Mouse (Mus musculus): ENCODE measurements around the gene Eif1ad. TPM values are rescaled to one million over a fixed set of nuclear protein-coding genes. Genes with fewer than 3 reads are reported as not detected.
"Not testable (repeated sequence)": the region's sequence is repeated elsewhere in the genome, so short reads cannot be mapped to it uniquely, and the experiment has no call there.

Gene Eif1ad
- polyA plus RNA-seq, 1 experiment from 2014 or later: 58.4 TPM

DNA sequence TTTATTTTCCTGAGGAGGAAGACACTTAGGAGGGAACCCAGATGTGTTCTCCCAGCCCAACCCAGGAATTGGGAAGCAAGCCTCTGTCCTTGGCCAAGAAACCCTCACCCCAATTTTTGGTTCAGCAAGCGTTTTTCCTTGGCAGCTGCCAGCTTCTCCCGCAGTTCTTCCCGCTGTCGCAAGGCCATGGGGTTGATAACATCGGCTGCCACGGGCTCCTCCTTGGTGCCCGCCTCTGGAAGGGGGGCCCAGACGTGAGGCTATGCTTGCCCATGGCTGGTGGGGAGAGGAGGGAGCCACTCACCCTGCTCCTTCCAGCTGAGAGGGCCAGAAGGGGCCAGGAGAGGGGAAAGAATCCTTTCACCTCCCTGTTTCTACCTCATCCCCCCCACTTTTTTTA, 18.2 kb downstream of the Eif1ad start:
- no peak for ATAC-seq (replicated peaks; ENCODE audit: low FRiP score)
- Histone ChIP-seq H3K9ac (no peak overlapping the region), H3K36me3 (peaks cover 61% of the 10 kb centered on the region), H3K9me3 (replicated peaks) (no peaks in the 10 kb centered on the region), H3K4me3 (replicated peaks) (no peak overlapping the region), H3K27me3 (no peaks in the 10 kb centered on the region), H3K4me1 (peaks cover 22% of the 10 kb centered on the region), H3K27ac (no peak overlapping the region), H3K4me2 (no peak overlapping the region)
- 96% methylated on average over 8 of the region's 8 CpGs for WGBS

DNA sequence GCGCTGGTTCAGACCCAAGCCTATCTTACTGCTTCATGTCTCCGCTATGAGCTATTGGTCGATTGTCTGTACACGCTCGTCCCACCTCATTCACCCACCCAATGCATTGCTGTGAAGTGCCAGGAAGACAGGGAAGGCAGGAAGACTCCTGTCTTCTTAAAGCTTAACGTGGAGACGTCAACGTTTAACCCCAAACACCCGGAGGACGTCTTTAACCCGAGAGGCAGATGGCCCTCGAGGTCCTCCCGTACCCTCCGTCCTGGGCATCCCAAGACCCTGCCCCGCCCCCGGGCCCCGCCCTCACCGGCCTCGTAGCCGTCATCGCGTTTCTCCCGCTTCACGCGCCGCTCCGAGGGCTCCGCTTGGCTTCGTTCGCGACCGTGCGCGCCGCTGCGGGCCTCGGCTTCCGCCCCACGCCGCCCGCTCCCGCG, 21.5 kb downstream of the Eif1ad start:
- H3K9me3 ChIP-seq (replicated peaks): no peaks in the 10 kb centered on the region
- peak overlapping the region; percentile 86 for H3K9ac ChIP-seq
- peak overlapping the region; percentile 72 for H3K27ac ChIP-seq
- under 1% methylated on average over 43 of the region's 43 CpGs for WGBS
- H3K36me3 ChIP-seq: peaks cover 28% of the 10 kb centered on the region
- H3K4me1 ChIP-seq: peaks cover 33% of the 10 kb centered on the region
- no peaks in the 10 kb centered on the region for H3K27me3 ChIP-seq
- ATAC-seq (replicated peaks; ENCODE audit: low FRiP score): peak; percentile 67
- peak overlapping the region; percentile 79 for H3K4me2 ChIP-seq
- H3K4me3 ChIP-seq (replicated peaks): peak overlapping the region; percentile 84

GRCm38 (mm10) chr19:5388588-5389242, 22.2 kb downstream of the Eif1ad start, which contains the start of gene Sart1:
Sart1 (minus strand) TSS chr19:5388703.
- peak within 1 kb of the TSS; percentile 93 for H3K27ac ChIP-seq
- H3K9me3 ChIP-seq (replicated peaks): no peaks in the 10 kb centered on the region
- peaks cover 33% of the 10 kb centered on the region for H3K4me1 ChIP-seq
- H3K4me3 ChIP-seq (replicated peaks): peak within 1 kb of the TSS; percentile 84
- H3K9ac ChIP-seq: peak within 1 kb of the TSS; percentile 86
- 2% methylated on average over 43 of the region's 43 CpGs for WGBS
- peaks cover 21% of the 10 kb centered on the region for H3K36me3 ChIP-seq
- H3K4me2 ChIP-seq: peak within 1 kb of the TSS; percentile 79
- no peaks in the 10 kb centered on the region for H3K27me3 ChIP-seq
- ATAC-seq (replicated peaks; ENCODE audit: low FRiP score): peak; percentile 94

DNA sequence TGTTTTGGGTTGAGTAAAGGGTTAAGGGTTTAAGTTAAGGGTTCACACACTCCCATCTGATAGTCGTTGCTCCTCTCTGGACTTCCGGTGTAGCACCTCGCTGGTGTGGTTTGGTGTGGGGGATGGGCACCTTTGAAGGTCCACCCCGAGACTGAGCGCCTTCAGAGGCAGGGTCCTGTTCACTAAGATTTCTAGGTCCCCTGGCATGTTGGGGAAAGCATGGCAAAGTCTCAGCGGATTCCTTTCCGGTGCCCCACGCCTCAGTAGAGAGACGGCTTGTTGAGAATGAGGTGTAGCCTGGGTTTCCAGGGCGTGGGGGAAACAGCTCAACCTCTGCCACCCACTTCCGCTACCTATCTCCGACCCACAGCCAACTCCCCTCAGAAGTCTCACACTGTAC, 23.1 kb downstream of the Eif1ad start:
- H3K4me2 ChIP-seq: peak overlapping the region; percentile 79
- H3K4me3 ChIP-seq (replicated peaks): peak overlapping the region; percentile 84
- WGBS: 16% methylated on average over 12 of the region's 12 CpGs
- peaks cover 33% of the 10 kb centered on the region for H3K4me1 ChIP-seq
- ATAC-seq (replicated peaks; ENCODE audit: low FRiP score): no peak; the same call in 1 of the 2 replicates
- no peaks in the 10 kb centered on the region for H3K9me3 ChIP-seq (replicated peaks)
- peak overlapping the region; percentile 86 for H3K9ac ChIP-seq
- H3K27me3 ChIP-seq: no peaks in the 10 kb centered on the region
- H3K27ac ChIP-seq: peak overlapping the region; percentile 93
- peaks cover 12% of the 10 kb centered on the region for H3K36me3 ChIP-seq

- H3K36me3 ChIP-seq: peaks cover 4% of the 10 kb centered on the region
- no peaks in the 10 kb centered on the region for H3K9me3 ChIP-seq (replicated peaks)
- peak overlapping the region; percentile 79 for H3K4me2 ChIP-seq
- H3K4me3 ChIP-seq (replicated peaks): peak overlapping the region; percentile 84
- H3K4me1 ChIP-seq: peaks cover 33% of the 10 kb centered on the region
- no peak for ATAC-seq (replicated peaks; ENCODE audit: low FRiP score)
- no peaks in the 10 kb centered on the region for H3K27me3 ChIP-seq
- H3K9ac ChIP-seq: peak overlapping the region; percentile 86; the same call in 1 of the 2 replicates
- peak overlapping the region; percentile 93 for H3K27ac ChIP-seq
- WGBS: 61% methylated on average over 8 of the region's 8 CpGs
Measured at GRCm38 (mm10) chr19:5390416-5390815, 23.9 kb downstream of the Eif1ad start.

GRCm38 (mm10) chr19:5392892-5393291, 26.4 kb downstream of the Eif1ad start:
- no peak overlapping the region for H3K9ac ChIP-seq
- H3K4me2 ChIP-seq: no peak overlapping the region
- H3K9me3 ChIP-seq (replicated peaks): no peaks in the 10 kb centered on the region
- H3K36me3 ChIP-seq: no peaks in the 10 kb centered on the region
- no peak for ATAC-seq (replicated peaks; ENCODE audit: low FRiP score)
- no peak overlapping the region for H3K4me3 ChIP-seq (replicated peaks)
- no peaks in the 10 kb centered on the region for H3K27me3 ChIP-seq
- WGBS: 62% methylated on average over 4 of the region's 4 CpGs
- H3K4me1 ChIP-seq: peaks cover 17% of the 10 kb centered on the region
- no peak overlapping the region for H3K27ac ChIP-seq

DNA sequence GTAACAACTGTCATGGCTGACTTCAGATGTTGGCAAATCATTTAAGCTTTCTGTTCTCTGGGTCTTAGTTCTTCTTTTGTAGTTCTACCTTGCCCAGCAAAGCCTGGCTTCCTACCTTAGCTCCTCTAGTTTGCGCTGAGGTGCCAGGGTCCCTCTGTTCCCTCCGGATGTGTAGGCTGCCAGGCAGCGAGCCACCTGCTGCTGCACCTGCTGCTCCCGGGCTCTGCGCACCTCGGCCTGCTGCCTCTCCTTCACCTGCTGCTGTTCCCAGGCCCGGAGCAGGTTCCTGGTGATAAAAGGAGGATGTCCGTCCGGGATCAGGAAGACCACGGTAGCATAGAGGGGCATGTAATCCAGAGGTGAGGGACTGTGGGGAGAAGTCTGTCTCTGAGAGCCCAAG, 27.6 kb downstream of the Eif1ad start:
- WGBS: 41% methylated on average over 10 of the region's 10 CpGs
- peaks cover 16% of the 10 kb centered on the region for H3K4me1 ChIP-seq
- H3K9ac ChIP-seq: no peak overlapping the region
- no peak for ATAC-seq (replicated peaks; ENCODE audit: low FRiP score)
- H3K36me3 ChIP-seq: no peaks in the 10 kb centered on the region
- H3K9me3 ChIP-seq (replicated peaks): no peaks in the 10 kb centered on the region
- no peak overlapping the region for H3K4me3 ChIP-seq (replicated peaks)
- no peaks in the 10 kb centered on the region for H3K27me3 ChIP-seq
- no peak overlapping the region for H3K27ac ChIP-seq
- H3K4me2 ChIP-seq: no peak overlapping the region

DNA sequence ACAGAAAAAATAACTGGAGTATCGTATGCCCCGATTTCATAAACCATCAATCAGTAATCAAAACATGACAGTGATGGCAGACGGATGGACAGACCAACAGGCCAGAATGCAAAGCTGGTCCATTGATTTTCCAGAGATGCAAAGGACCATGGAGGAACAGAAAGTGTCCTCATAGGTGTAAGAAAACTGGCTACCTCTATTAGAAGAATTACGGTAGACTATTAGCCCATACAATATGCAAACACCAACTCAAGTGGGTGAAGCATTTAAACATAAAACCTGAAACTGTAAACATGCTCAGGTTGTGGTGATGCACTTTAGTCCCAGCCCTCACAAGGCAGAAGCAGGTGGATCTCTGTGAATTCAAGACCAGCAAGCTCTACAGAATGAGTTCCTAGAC, 28.8 kb downstream of the Eif1ad start:
- no peak overlapping the region for H3K4me2 ChIP-seq
- no peaks in the 10 kb centered on the region for H3K27me3 ChIP-seq
- no peak for ATAC-seq (replicated peaks; ENCODE audit: low FRiP score)
- H3K27ac ChIP-seq: no peak overlapping the region
- no peaks in the 10 kb centered on the region for H3K9me3 ChIP-seq (replicated peaks)
- 69% methylated on average over 4 of the region's 4 CpGs for WGBS
- H3K36me3 ChIP-seq: no peaks in the 10 kb centered on the region
- no peak overlapping the region for H3K4me3 ChIP-seq (replicated peaks)
- peaks cover 5% of the 10 kb centered on the region for H3K4me1 ChIP-seq
- H3K9ac ChIP-seq: no peak overlapping the region

- 72% methylated on average over 4 of the region's 4 CpGs for WGBS
Measured at GRCm38 (mm10) chr19:5401073-5401472, 34.5 kb downstream of the Eif1ad start.

DNA sequence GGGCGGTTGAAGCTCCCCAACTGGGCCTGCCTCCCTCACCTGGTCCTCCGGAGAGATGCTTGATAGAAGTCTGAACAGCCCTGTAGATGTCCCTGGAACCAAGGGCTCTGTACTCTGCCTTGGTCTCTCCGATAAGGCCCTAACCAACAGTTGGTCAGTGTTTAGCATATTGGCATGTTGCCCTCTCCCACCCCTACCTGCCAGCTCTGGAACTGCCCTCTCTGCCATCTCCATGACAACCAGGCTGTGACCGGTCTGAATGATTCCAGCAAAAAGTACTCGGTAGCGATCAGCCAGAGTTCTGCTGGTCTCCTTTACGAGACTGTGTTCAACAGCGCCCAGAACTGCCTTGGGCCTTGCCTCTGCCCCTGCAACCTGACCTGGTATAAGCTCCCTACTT, 35.8 kb downstream of the Eif1ad start, which contains the start of gene Tsga10ip:
Gene Tsga10ip, minus strand, starts transcription at position 234 of the 400 bp plus-strand sequence.
- no peaks in the 10 kb centered on the region for H3K36me3 ChIP-seq
- peaks cover 4% of the 10 kb centered on the region for H3K4me1 ChIP-seq
- no peaks in the 10 kb centered on the region for H3K27me3 ChIP-seq
- H3K9ac ChIP-seq: no peak within 1 kb of the TSS
- no peak within 1 kb of the TSS for H3K4me3 ChIP-seq (replicated peaks)
- H3K4me2 ChIP-seq: no peak within 1 kb of the TSS
- 71% methylated on average over 8 of the region's 8 CpGs for WGBS
- no peak for ATAC-seq (replicated peaks; ENCODE audit: low FRiP score)
- no peaks in the 10 kb centered on the region for H3K9me3 ChIP-seq (replicated peaks)
- H3K27ac ChIP-seq: no peak within 1 kb of the TSS

More at GRCm38 (mm10) chr19:5401073-5401472, 34.5 kb downstream of the Eif1ad start:
- H3K27me3 ChIP-seq; ATAC-seq (replicated peaks; ENCODE audit: low FRiP score); H3K9ac ChIP-seq; H3K4me2 ChIP-seq; H3K4me1 ChIP-seq; H3K27ac ChIP-seq; H3K36me3 ChIP-seq; H3K4me3 ChIP-seq (replicated peaks); H3K9me3 ChIP-seq (replicated peaks): not testable (repeated sequence)

- Histone ChIP-seq H3K27ac (peak overlapping the region; percentile 66; the same call in 1 of the 2 replicates), H3K4me1 (peaks cover 16% of the 10 kb centered on the region), H3K4me2 (peak overlapping the region; percentile 64), H3K9me3 (replicated peaks) (no peaks in the 10 kb centered on the region), H3K9ac (peak overlapping the region; percentile 50), H3K27me3 (no peaks in the 10 kb centered on the region), H3K36me3 (peaks cover 9% of the 10 kb centered on the region; the same call in 1 of the 2 replicates), H3K4me3 (replicated peaks) (peak overlapping the region; percentile 40)
- ATAC-seq (replicated peaks; ENCODE audit: low FRiP score): no peak
- 28% methylated on average over 7 of the region's 7 CpGs for WGBS
Measured at GRCm38 (mm10) chr19:5405924-5406323, 39.4 kb downstream of the Eif1ad start.

GRCm38 (mm10) chr19:5406531-5407126, 40.1 kb downstream of the Eif1ad start:
- Histone ChIP-seq H3K4me1 (peaks cover 16% of the 10 kb centered on the region), H3K9ac (peak overlapping the region; percentile 56), H3K27ac (peak overlapping the region; percentile 93), H3K4me3 (replicated peaks) (peak overlapping the region; percentile 55), H3K4me2 (peak overlapping the region; percentile 66)
- H3K9me3 ChIP-seq (replicated peaks); H3K36me3 ChIP-seq; H3K27me3 ChIP-seq: not testable (repeated sequence)
- peak; percentile 79 for ATAC-seq (replicated peaks; ENCODE audit: low FRiP score)
- WGBS: 10% methylated on average over 21 of the region's 25 CpGs

All from kidney, embryonic 15.5 days (tissue).